Mouse (Mus musculus) intestine, postnatal 0 days (tissue): ENCODE measurements around the gene Glmp. TPM values are rescaled to one million over a fixed set of nuclear protein-coding genes. Genes with fewer than 3 reads are reported as not detected.

ENCODE experiments used
- ATAC-seq: fragments of 200-750 bp; cut with Nextera tagmentation; 2 replicates; pipeline ENCODE4 v1.8.0; 2017; ENCODE audit warnings: mild to moderate bottlenecking, moderate TSS enrichment, moderate library complexity
- H3K27ac ChIP-seq: fragments of 300-500 bp; sonication (generic); 2 replicates; pipeline ENCODE4 v1.5.1; 2014; ENCODE audit warnings: mild to moderate bottlenecking, low read depth, low read length, moderate library complexity
- H3K27me3 ChIP-seq: fragments of 300-500 bp; sonication (generic); replicated peaks from 2 replicates; pipeline ENCODE4 v1.6.1; 2014; ENCODE audit warnings: low read length, mixed read lengths; ENCODE audit not compliant: control insufficient read depth, insufficient read depth
- H3K36me3 ChIP-seq: fragments of 300-500 bp; sonication (generic); 2 replicates; pipeline ENCODE4 v1.6.1; 2014; ENCODE audit warnings: mild to moderate bottlenecking, moderate library complexity; ENCODE audit not compliant: control insufficient read depth, insufficient read depth
- H3K4me1 ChIP-seq: fragments of 300-500 bp; sonication (generic); replicated peaks from 2 replicates; pipeline ENCODE4 v1.6.1; 2014; ENCODE audit warnings: antibody characterized with exemption, low read length, mixed read lengths; ENCODE audit not compliant: control insufficient read depth, insufficient read depth
- H3K4me2 ChIP-seq: fragments of 300-500 bp; sonication (generic); replicated peaks from 2 replicates; pipeline ENCODE4 v1.6.1; 2014; ENCODE audit warnings: low read depth, mild to moderate bottlenecking, moderate library complexity
- H3K4me3 ChIP-seq: fragments of 300-500 bp; sonication (generic); 2 replicates; pipeline ENCODE4 v1.5.1; 2014; ENCODE audit warnings: low read depth, low read length
- H3K9ac ChIP-seq: fragments of 300-500 bp; sonication (generic); 2 replicates; pipeline ENCODE4 v1.6.1; 2014; ENCODE audit warnings: mild to moderate bottlenecking, low read depth, low read length
- H3K9me3 ChIP-seq: fragments of 300-500 bp; sonication (generic); 2 replicates; pipeline ENCODE4 v1.6.1; 2016; ENCODE audit warnings: mixed run types; ENCODE audit not compliant: control insufficient read depth
- CTCF ChIP-seq: sonication (generic); IDR thresholded peaks from 2 replicates; pipeline ENCODE4 v1.5.1; 2016; ENCODE audit warnings: low read depth, mild to moderate bottlenecking, control low read depth, antibody characterized with exemption, moderate library complexity
- WGBS: fragments of 180-500 bp; shearing (Covaris S2); extraction: QIAGEN DNeasy Blood & Tissue Kit; methylation state at CpG from one replicate; pipeline ENCODE4 v1.1.7; 2014; 5-methylcytosine and 5-hydroxymethylcytosine counted together
- polyA plus RNA-seq: library from polyadenylated mRNA; unstranded; fragments of >200 nt; fragmentation: Nextera tagmentation; extraction: Ambion mirVana; gene quantifications from 2 replicates; pipeline ENCODE4 v1.2.1, GENCODE M21; 2015

The Glmp gene
- polyA plus RNA-seq, 1 experiment from 2014 or later = 589 TPM

- peak overlapping the region; percentile 59 for H3K9ac ChIP-seq
- TF ChIP-seq CTCF = no peak
- peaks cover 31% of the 10 kb centered on the region for H3K36me3 ChIP-seq
- peak overlapping the region; percentile 80 for H3K4me3 ChIP-seq
- peak overlapping the region; percentile 71 for H3K4me2 ChIP-seq
- peaks cover 8% of the 10 kb centered on the region for H3K4me1 ChIP-seq
- ATAC-seq = no peak
- peak overlapping the region; percentile 76 for H3K27ac ChIP-seq
- H3K27me3 ChIP-seq = no peaks in the 10 kb centered on the region
- WGBS = under 1% methylated on average over 30 of the region's 30 CpGs
- H3K9me3 ChIP-seq = no peaks in the 10 kb centered on the region
Measured at GRCm38 (mm10) chr3:88297321-88297851, 27.4 kb upstream of the Glmp start.

GRCm38 (mm10) chr3:88299172-88299571 is 25.7 kb upstream of the Glmp start:
- H3K4me3 ChIP-seq = no peak overlapping the region
- H3K36me3 ChIP-seq = peaks cover 48% of the 10 kb centered on the region
- no peak for ATAC-seq
- 39% methylated on average over 1 of the region's 1 CpGs for WGBS
- peaks cover 8% of the 10 kb centered on the region for H3K4me1 ChIP-seq
- no peaks in the 10 kb centered on the region for H3K9me3 ChIP-seq
- TF ChIP-seq CTCF = no peak
- H3K27ac ChIP-seq = no peak overlapping the region
- no peak overlapping the region for H3K9ac ChIP-seq
- H3K4me2 ChIP-seq = no peak overlapping the region
- no peaks in the 10 kb centered on the region for H3K27me3 ChIP-seq

GRCm38 (mm10) chr3:88328956-88329355 is 4.1 kb downstream of the Glmp start:
- Histone ChIP-seq H3K9ac (no peak overlapping the region), H3K4me1 (no peaks in the 10 kb centered on the region), H3K27ac (no peak overlapping the region), H3K36me3 (peaks cover 26% of the 10 kb centered on the region), H3K4me3 (no peak overlapping the region), H3K4me2 (no peak overlapping the region), H3K9me3 (no peaks in the 10 kb centered on the region), H3K27me3 (no peaks in the 10 kb centered on the region)
- ATAC-seq = no peak
- WGBS = 50% methylated on average over 5 of the region's 5 CpGs
- no peak for TF ChIP-seq CTCF

DNA sequence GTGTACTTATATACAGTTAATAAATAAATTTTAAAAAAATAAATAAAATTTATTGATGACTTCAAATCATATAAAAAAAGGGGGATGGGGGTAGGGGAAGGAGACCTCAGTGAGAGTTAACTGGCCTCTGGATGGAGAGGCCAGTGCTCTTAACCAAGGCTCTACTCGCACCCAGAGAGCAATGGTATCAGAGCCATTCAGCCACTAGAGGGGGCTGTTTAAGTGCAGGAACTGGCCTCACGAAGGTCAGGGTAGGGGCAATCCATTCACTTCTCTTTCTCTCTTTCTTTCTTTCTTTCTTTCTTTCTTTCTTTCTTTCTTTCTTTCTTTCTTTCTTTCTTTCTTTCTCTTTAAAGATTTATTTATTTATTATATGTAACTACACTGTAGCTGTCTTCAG is 6.5 kb downstream of the Glmp start:
- Histone ChIP-seq H3K27me3 (no peaks in the 10 kb centered on the region), H3K27ac (no peak overlapping the region), H3K4me2 (no peak overlapping the region), H3K9ac (no peak overlapping the region), H3K36me3 (peaks cover 26% of the 10 kb centered on the region), H3K4me1 (no peaks in the 10 kb centered on the region), H3K9me3 (no peaks in the 10 kb centered on the region), H3K4me3 (no peak overlapping the region)
- WGBS = 38% methylated on average over 2 of the region's 2 CpGs
- no peak for ATAC-seq
- peak; percentile 75 for TF ChIP-seq CTCF

GRCm38 (mm10) chr3:88334029-88334658 is 9.3 kb downstream of the Glmp start:
- peak overlapping the region; percentile 24; the same call in 1 of the 2 replicates for H3K9ac ChIP-seq
- no peak for TF ChIP-seq CTCF
- WGBS = 24% methylated on average over 12 of the region's 12 CpGs
- peak overlapping the region; percentile 71 for H3K4me2 ChIP-seq
- H3K27ac ChIP-seq = peak overlapping the region; percentile 84
- peak; percentile 68 for ATAC-seq
- H3K27me3 ChIP-seq = no peaks in the 10 kb centered on the region
- peak overlapping the region; percentile 86 for H3K4me3 ChIP-seq
- peaks cover 7% of the 10 kb centered on the region for H3K36me3 ChIP-seq
- H3K9me3 ChIP-seq = no peaks in the 10 kb centered on the region
- no peaks in the 10 kb centered on the region for H3K4me1 ChIP-seq

DNA sequence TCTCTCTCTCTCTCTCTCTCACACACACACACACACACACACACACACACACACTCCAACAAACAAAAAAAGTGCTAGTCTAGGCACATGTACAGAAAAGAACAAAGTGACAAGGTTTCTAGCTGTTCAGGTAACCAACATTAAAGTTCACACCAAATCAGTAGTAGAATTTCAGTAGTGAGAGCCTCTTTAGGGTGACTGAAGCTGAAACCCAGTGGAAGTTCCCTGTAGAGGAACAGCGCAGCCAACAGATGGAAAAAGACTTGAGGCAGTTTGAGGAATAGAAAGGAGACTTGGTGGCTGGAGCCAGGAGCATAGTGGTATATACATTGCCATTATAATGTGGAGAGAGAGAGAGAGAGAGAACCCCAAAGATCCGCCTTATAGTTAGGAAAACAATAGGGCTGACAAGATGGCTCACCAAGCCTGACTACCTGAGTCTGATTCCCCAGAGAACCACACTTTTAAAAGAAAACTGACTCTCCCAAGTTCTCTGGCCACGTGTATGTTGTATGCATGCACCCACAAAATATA is 10.1 kb downstream of the Glmp start:
- Histone ChIP-seq H3K4me1 (no peaks in the 10 kb centered on the region), H3K27ac (peak overlapping the region; percentile 88), H3K27me3 (no peaks in the 10 kb centered on the region), H3K9me3 (no peaks in the 10 kb centered on the region), H3K4me2 (peak overlapping the region; percentile 71), H3K9ac (peak overlapping the region; percentile 84), H3K4me3 (peak overlapping the region; percentile 86), H3K36me3 (no peaks in the 10 kb centered on the region; the same call in 1 of the 2 replicates)
- 26% methylated on average over 3 of the region's 3 CpGs for WGBS
- no peak for TF ChIP-seq CTCF
- no peak for ATAC-seq
